Mouse (Mus musculus) urinary bladder, adult 2 months (tissue): ENCODE results near the gene Usp36. TPM values are rescaled to one million over a fixed set of nuclear protein-coding genes. Genes with fewer than 3 reads are reported as not detected.
"Not testable (repeated sequence)": the region's sequence is repeated elsewhere in the genome, so short reads cannot be mapped to it uniquely, and the experiment has no call there.

Experiments used
- DNase-seq: peaks from one replicate; pipeline ENCODE4 v3.0.0; 2022; ENCODE audit warnings: low spot score
- polyA plus RNA-seq: library from polyadenylated mRNA; depleted of rRNA; stranded (reverse); fragments of >200 nt; gene quantifications from 2 replicates; pipeline ENCODE4 v1.2.3, GENCODE M21; 2012; rRNA removed

Usp36 gene
- polyA plus RNA-seq = 17.7 and 20.9 TPM in 2 replicates

GRCm38 (mm10) chr11:118289999-118290889, at the start of gene Usp36:
Usp36 (minus strand) TSS chr11:118290244.
- DNase-seq = peak; percentile 95

- DNase-seq = no peak
These were observed 47.6 kb upstream of the Usp36 start for GRCm38 (mm10) chr11:118337491-118338168.

GRCm38 (mm10) chr11:118333431-118333830, 43.4 kb upstream of the Usp36 start:
- no peak for DNase-seq

DNA sequence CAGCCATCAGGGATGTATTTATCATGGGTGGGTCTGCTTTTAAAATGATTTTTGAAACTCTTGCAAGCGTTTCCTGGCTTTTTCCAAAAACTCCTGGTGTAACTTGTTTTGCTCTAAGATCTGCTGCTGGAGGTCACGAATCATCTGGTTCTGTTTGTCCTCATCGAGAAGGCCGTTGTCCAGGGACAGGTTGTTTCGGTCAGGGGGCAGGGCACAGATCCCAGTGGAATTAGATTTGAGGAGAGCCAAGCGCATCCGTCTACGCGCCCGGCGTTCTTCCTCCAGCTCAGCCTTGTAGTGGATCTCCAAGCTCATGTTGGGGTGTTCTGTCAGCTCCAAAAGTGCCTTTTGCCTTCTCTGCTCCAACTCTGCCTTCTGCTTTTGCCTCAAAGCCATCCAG, 42.3 kb upstream of the Usp36 start:
- DNase-seq = no peak

- DNase-seq = no peak
These were observed 40.7 kb upstream of the Usp36 start for GRCm38 (mm10) chr11:118330777-118331176.

- no peak for DNase-seq
These were observed 40.3 kb upstream of the Usp36 start for GRCm38 (mm10) chr11:118330361-118330760.

- DNase-seq = no peak
These were observed 38.9 kb upstream of the Usp36 start for GRCm38 (mm10) chr11:118328947-118329346.

DNA sequence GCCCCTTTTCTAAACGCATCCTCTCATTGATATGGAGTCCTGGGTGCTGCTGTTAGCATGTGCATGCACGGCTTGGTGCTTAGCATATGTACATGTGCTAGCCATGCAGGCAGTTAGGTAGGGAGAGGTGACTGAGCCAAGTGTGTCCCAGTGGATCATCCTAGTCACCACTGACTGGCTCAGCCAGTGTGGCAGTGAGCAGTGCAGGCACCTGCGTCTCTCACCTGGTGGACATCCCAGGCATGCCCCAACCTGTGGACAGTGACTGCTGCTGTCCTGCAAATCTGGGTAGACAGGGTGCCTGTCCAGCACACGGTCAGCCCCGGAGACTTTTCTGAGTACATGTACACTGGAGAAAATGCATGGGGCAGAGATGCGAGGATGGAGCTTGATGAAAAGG, 38.5 kb upstream of the Usp36 start:
- no peak for DNase-seq

DNA sequence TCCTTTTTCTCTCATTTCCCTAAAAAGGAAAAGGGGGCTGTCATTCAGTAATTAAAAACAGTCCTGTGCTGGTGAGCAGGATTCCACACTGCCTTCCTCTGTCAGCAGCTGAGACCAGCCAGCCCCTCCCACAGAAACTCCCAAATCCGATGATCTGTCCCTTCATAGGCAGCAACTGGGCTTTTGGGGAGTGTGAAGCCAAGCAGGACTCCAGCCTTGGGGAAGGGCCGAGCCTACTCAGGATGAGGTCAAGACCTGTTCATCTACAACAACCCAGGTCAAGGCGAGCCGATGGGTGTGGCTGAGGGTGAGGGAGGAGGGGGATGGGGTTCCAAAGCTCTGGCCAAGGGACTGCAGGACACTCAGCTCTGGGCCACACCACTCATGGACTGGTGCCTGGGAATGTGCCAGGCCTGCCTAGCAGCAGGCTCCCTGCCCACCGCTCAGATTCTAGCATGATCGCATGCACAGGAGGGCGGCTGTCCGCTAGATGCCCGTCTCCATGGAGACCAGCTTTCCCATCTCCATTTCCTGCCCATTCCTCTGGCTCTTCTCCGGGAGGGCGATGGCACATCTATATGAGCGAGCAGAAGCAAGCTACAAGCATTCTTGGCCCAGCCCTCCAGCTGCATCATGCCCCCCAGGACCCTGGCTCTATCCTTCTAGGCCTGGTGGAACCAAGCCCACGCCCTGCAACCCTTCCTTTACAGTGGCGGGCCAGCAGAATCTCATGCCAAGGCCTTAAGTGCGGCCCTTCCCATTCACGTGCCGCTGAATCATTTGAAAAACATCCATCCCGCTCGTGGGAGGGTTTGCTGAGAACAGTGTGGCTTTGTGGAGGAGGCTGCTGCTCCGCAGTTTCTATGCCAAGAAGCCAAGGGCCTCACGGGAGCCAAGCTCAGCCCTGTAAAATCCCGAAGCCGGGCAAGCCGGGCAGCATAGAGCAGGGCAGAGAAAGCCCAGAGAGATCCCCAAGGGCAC, 37.2 kb upstream of the Usp36 start:
- DNase-seq = no peak

DNA sequence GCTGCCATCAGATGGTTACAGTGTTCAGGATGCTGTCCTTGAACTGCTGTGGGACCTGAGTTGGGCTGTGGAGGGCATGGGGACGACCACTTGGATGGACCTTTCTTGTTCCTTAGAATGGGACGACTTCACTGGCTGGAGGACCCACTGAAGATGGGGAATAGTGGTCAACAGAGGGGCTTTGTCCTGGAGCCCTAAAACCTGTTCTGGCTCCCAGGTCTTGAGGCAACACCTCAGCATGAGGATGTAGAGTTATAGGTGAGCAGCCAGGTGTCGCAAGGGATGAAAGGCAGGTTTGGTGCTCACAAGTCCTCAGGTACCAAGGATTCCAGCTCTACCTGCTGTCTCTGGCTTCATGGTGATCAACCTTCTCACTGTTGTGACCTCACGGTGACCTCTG, 36.4 kb upstream of the Usp36 start:
- DNase-seq = no peak

- no peak for DNase-seq
These were observed 34.5 kb upstream of the Usp36 start for GRCm38 (mm10) chr11:118324541-118324940.

GRCm38 (mm10) chr11:118323974-118324373, 33.9 kb upstream of the Usp36 start:
- DNase-seq = no peak

GRCm38 (mm10) chr11:118322647-118323046, 32.6 kb upstream of the Usp36 start:
- no peak for DNase-seq

GRCm38 (mm10) chr11:118321971-118322370, 31.9 kb upstream of the Usp36 start:
- DNase-seq = no peak

DNA sequence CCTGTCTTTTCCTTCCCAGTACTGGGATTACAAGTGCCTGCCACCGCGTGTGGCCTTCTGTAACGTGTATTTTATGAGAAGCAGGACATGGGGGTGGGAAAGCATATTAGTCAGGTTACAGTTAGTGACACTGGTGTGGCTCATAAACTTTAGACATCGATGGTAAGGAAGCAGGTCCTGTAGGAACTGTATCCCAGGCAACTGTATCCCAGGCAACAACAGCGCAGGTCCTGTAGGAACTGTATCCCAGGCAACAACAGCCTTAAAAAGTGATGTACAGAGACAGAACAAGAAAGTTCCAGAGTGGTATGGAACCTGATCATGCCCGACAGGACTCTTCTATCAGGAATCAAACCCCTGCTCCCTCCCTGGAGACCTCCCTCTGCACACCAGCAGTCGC, 31.5 kb upstream of the Usp36 start:
- DNase-seq = no peak

GRCm38 (mm10) chr11:118318678-118319077, 28.6 kb upstream of the Usp36 start:
- no peak for DNase-seq

GRCm38 (mm10) chr11:118317129-118317528, 27.1 kb upstream of the Usp36 start:
- no peak for DNase-seq

DNA sequence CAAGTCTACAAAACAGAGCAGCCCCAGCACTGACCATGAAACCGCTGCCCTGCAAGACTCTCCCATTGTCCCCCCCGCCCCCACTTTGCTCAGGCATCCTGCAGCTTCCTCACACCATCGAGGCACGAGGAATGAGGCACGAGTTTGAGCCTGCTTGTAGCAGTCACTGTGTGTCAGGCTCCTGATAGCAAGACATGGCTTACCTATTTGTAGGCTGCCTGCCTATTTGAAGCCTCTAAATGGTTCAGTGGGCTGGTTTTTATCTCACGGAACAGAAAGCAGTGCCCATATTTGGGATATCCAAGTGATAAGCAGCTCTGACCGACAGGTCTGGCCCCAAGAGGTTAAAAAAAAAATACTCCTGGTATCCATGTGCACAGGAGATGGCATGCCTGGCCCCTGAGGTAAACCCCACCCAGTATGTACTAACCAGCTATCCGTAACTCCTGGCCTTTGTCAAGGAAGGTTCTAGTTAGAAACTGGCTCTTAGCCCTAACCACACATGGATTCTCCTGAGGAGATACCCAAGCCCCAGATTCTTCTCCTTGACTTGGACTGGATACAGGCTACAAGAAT, 26.3 kb upstream of the Usp36 start:
- no peak for DNase-seq

GRCm38 (mm10) chr11:118312132-118312723, 22.2 kb upstream of the Usp36 start:
- no peak for DNase-seq

DNA sequence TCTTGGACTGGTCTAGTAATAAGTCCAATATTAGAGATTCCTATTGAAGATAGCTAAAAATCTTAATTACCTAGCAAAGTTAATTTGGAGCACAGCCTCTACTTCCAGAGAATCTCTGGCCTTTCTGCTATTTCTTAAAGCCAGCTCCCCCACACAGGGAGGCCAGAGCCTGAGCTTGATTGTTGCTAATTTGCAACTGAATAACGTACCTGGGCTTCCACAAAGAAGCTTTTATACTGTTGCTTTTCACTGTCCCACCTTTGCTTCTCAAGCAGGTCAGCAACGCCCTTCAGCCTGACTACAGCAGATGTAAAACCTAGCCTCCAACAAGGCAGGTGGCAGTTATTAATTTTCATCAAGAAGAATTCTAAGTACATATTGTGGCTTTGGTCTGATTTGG, 17.9 kb upstream of the Usp36 start:
- DNase-seq = not testable (repeated sequence)

DNA sequence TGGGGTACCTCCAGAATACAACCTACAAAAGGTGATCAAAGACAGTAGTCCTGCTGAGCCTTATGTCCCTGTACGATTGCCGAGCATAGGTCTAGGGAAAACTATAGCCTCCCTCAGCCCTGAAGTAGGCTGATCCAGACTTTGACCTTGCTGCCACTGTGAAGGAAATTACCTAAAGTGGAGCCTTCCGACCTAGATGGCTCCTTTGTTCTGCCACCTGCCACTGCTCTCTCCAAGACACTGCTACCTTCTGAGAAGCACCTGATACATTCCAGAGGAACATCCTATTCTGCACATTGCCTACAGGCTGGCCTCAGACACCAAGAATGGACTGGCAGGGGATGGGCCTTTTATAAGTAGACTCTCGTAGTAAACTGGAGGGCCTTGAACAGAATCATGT, 13.9 kb upstream of the Usp36 start:
- not testable (repeated sequence) for DNase-seq
